Mouse (Mus musculus): ENCODE measurements around the gene Akain1. TPM values are rescaled to one million over a fixed set of nuclear protein-coding genes. Genes with fewer than 3 reads are reported as not detected.

Gene Akain1
- not detected in 2 replicates for polyA plus RNA-seq (2015; fragmentation: Nextera tagmentation; extraction: Ambion mirVana)

GRCm38 (mm10) chr17:69438990-69439491 is at the start of gene Akain1:
Gene Akain1, plus strand, starts transcription at chr17:69439326.
- Histone ChIP-seq H3K27me3 (replicated peaks; ENCODE audit: insufficient read depth, low read length) (peaks cover 24% of the 10 kb centered on the region), H3K4me2 (replicated peaks; ENCODE audit: low read depth, low read length) (peak within 1 kb of the TSS; percentile 50), H3K4me1 (ENCODE audit: insufficient read depth, low read depth, low read length) (no peaks in the 10 kb centered on the region), H3K9ac (replicated peaks; ENCODE audit: low read depth) (no peak within 1 kb of the TSS), H3K36me3 (ENCODE audit: insufficient read depth, low read length) (no peaks in the 10 kb centered on the region), H3K9me3 (ENCODE audit: low read length) (no peaks in the 10 kb centered on the region), H3K4me3 (ENCODE audit: low read depth, low read length) (no peak within 1 kb of the TSS; the same call in 1 of the 2 replicates), H3K27ac (ENCODE audit: low read length) (no peak within 1 kb of the TSS)
- WGBS = 2% methylated on average over 37 of the region's 44 CpGs
- ATAC-seq = peak; percentile 98
- DNase-seq (ENCODE audit: low spot score) = peak; percentile 75
- TF ChIP-seq CTCF (IDR thresholded peaks at IDR 0.05) = no peak
- no peak for TF ChIP-seq EP300 (IDR thresholded peaks at IDR 0.05)

GRCm38 (mm10) chr17:69396147-69397033 is 42.7 kb upstream of the Akain1 start:
- TF ChIP-seq EP300 (IDR thresholded peaks at IDR 0.05) = no peak
- peak; percentile 58 for TF ChIP-seq CTCF (IDR thresholded peaks at IDR 0.05)
- WGBS = 29% methylated on average over 14 of the region's 16 CpGs
- Histone ChIP-seq H3K27ac (ENCODE audit: low read length) (no peak overlapping the region), H3K9ac (replicated peaks; ENCODE audit: low read depth) (0 out of 2 replicates have a peak overlapping the region, but pooled peaks have one; percentile 26), H3K27me3 (replicated peaks; ENCODE audit: insufficient read depth, low read length) (no peaks in the 10 kb centered on the region), H3K36me3 (ENCODE audit: insufficient read depth, low read length) (no peaks in the 10 kb centered on the region), H3K4me3 (ENCODE audit: low read depth, low read length) (peak overlapping the region; percentile 35), H3K4me2 (replicated peaks; ENCODE audit: low read depth, low read length) (peak overlapping the region; percentile 47), H3K9me3 (ENCODE audit: low read length) (no peaks in the 10 kb centered on the region), H3K4me1 (ENCODE audit: insufficient read depth, low read depth, low read length) (no peaks in the 10 kb centered on the region)
- DNase-seq (ENCODE audit: low spot score) (peak; percentile 66), ATAC-seq (peak; percentile 77)

DNA sequence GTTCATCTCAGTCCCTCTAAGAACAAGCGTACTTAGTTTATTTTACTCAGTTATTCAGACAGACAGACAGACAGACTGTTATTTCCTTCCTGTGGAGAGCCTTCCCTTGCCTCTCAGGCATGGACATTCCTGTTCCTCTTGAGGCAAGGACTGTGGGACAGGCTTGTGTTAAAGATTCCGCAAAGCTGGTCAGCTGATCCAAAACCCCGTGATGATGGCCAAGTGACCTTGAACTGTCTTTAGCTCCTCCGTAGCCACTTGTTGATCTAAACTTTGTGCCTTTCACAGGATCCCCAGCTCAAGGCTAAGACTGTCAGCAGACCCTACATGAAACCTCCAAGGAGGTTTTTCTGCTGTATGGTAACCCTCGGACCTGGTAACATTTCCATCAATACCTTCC is 42.0 kb upstream of the Akain1 start:
- ATAC-seq (no peak), DNase-seq (ENCODE audit: low spot score) (no peak)
- H3K4me1 ChIP-seq (ENCODE audit: insufficient read depth, low read depth, low read length) = no peaks in the 10 kb centered on the region
- H3K27me3 ChIP-seq (replicated peaks; ENCODE audit: insufficient read depth, low read length) = no peaks in the 10 kb centered on the region
- H3K36me3 ChIP-seq (ENCODE audit: insufficient read depth, low read length) = no peaks in the 10 kb centered on the region
- TF ChIP-seq EP300 (IDR thresholded peaks at IDR 0.05) (no peak), CTCF (IDR thresholded peaks at IDR 0.05) (no peak)
- no peak overlapping the region for H3K27ac ChIP-seq (ENCODE audit: low read length)
- 44% methylated on average over 5 of the region's 5 CpGs for whole genome bisulfite sequencing
- no peak overlapping the region for H3K9ac ChIP-seq (replicated peaks; ENCODE audit: low read depth)
- H3K4me3 ChIP-seq (ENCODE audit: low read depth, low read length) = no peak overlapping the region
- no peaks in the 10 kb centered on the region for H3K9me3 ChIP-seq (ENCODE audit: low read length)
- H3K4me2 ChIP-seq (replicated peaks; ENCODE audit: low read depth, low read length) = no peak overlapping the region

GRCm38 (mm10) chr17:69398092-69398491 is 41.0 kb upstream of the Akain1 start:
- Histone ChIP-seq H3K36me3 (ENCODE audit: insufficient read depth, low read length) (no peaks in the 10 kb centered on the region), H3K4me1 (ENCODE audit: insufficient read depth, low read depth, low read length) (no peaks in the 10 kb centered on the region), H3K4me2 (replicated peaks; ENCODE audit: low read depth, low read length) (no peak overlapping the region), H3K27ac (ENCODE audit: low read length) (no peak overlapping the region), H3K9me3 (ENCODE audit: low read length) (no peaks in the 10 kb centered on the region), H3K4me3 (ENCODE audit: low read depth, low read length) (no peak overlapping the region), H3K27me3 (replicated peaks; ENCODE audit: insufficient read depth, low read length) (no peaks in the 10 kb centered on the region), H3K9ac (replicated peaks; ENCODE audit: low read depth) (no peak overlapping the region)
- DNase-seq (ENCODE audit: low spot score) (no peak), ATAC-seq (no peak)
- TF ChIP-seq EP300 (IDR thresholded peaks at IDR 0.05) = no peak
- TF ChIP-seq CTCF (IDR thresholded peaks at IDR 0.05) = no peak

DNA sequence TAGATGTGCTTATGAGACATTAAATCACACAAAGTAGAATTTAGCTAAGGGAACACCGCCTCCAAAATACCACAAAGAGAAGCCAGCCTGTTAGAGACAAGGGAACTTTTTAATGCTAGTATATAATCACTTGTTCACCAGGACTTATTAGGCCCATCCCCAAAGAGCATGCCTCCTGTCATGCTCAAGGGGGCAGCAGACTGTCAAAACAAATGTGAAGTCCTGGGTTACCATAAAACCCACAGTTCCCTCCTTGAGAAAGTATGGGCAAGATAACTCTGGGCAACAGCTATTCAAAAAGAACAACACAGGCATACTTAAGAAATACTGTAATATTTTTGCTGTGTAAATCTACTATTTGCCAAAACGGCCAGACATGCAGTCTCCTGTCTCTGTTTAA is 38.0 kb upstream of the Akain1 start:
- H3K27me3 ChIP-seq (replicated peaks; ENCODE audit: insufficient read depth, low read length) = no peaks in the 10 kb centered on the region
- H3K36me3 ChIP-seq (ENCODE audit: insufficient read depth, low read length) = no peaks in the 10 kb centered on the region
- TF ChIP-seq EP300 (IDR thresholded peaks at IDR 0.05) (no peak), CTCF (IDR thresholded peaks at IDR 0.05) (peak; percentile 33)
- no peaks in the 10 kb centered on the region for H3K9me3 ChIP-seq (ENCODE audit: low read length)
- 66% methylated on average over 2 of the region's 2 CpGs for WGBS
- H3K4me1 ChIP-seq (ENCODE audit: insufficient read depth, low read depth, low read length) = no peaks in the 10 kb centered on the region
- DNase-seq (ENCODE audit: low spot score) = no peak
- H3K9ac ChIP-seq (replicated peaks; ENCODE audit: low read depth) = no peak overlapping the region
- ATAC-seq = no peak
- H3K4me3 ChIP-seq (ENCODE audit: low read depth, low read length) = no peak overlapping the region
- no peak overlapping the region for H3K4me2 ChIP-seq (replicated peaks; ENCODE audit: low read depth, low read length)
- H3K27ac ChIP-seq (ENCODE audit: low read length) = no peak overlapping the region

GRCm38 (mm10) chr17:69416163-69416562 is 23.0 kb upstream of the Akain1 start:
- ATAC-seq (no peak), DNase-seq (ENCODE audit: low spot score) (no peak)
- TF ChIP-seq EP300 (IDR thresholded peaks at IDR 0.05) (no peak), CTCF (IDR thresholded peaks at IDR 0.05) (no peak)
- Histone ChIP-seq H3K27me3 (replicated peaks; ENCODE audit: insufficient read depth, low read length) (no peaks in the 10 kb centered on the region), H3K4me1 (ENCODE audit: insufficient read depth, low read depth, low read length) (no peaks in the 10 kb centered on the region), H3K4me3 (ENCODE audit: low read depth, low read length) (peak overlapping the region; percentile 93; the same call in 1 of the 2 replicates), H3K4me2 (replicated peaks; ENCODE audit: low read depth, low read length) (peak overlapping the region; percentile 79; the same call in 1 of the 2 replicates), H3K9ac (replicated peaks; ENCODE audit: low read depth) (0 out of 2 replicates have a peak overlapping the region, but pooled peaks have one; percentile 86), H3K27ac (ENCODE audit: low read length) (no peak overlapping the region), H3K9me3 (ENCODE audit: low read length) (no peaks in the 10 kb centered on the region), H3K36me3 (ENCODE audit: insufficient read depth, low read length) (no peaks in the 10 kb centered on the region)
